Mouse (Mus musculus): Measurements from ENCODE around the gene Bok.

Bok gene

DNA sequence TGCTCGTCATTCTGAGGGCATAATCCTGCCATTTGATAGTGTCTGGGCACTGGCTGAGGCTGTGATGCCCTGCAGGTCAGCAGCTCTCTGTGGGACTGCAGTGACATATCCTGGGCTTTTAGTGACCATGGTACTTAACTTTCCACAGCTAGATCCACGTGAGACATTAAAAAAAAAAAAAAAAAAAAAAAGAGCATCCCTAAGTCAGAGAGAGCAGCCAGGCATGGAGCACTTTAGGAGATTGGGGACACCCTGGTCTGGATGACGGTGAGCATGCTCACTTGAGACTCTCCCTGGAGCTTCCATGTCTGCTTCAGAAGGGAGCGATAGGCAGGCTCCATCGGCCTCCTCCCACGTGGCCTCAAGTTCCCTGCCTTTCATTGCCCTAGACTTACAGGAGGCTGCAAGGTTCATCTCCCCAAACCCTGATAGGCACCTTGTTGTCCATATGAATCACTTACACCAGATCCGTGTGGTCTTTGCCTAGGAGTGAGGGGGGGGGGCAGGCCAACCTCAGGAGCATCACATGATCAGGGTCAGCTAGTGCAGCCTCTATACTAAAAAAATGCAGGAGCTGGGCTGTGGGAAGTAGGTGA is 4.5 kb downstream of the Bok start:
- no peak for DNase-seq (ENCODE audit: extremely low read depth, insufficient read length, low spot score)

DNA sequence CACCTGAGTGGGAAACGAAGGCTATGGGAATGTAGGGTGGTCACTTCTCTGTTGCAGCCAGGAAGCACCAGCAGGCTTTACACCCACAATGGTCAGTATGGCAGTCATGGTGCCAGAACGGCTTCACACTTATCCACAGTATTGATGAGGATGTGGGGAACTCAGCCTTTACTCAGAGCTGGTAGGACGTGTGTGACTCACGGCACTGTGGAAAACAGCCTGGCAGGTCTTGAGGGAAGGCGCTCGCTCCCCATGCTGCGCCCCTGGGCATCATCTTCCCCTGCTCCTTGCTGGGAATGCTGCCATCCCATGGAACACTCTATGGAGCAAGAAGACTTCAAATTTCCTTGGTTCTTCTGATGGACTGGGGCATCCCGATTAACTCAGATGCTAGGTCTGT is 5.6 kb downstream of the Bok start:
- DNase-seq (ENCODE audit: extremely low read depth, insufficient read length, low spot score): no peak

DNA sequence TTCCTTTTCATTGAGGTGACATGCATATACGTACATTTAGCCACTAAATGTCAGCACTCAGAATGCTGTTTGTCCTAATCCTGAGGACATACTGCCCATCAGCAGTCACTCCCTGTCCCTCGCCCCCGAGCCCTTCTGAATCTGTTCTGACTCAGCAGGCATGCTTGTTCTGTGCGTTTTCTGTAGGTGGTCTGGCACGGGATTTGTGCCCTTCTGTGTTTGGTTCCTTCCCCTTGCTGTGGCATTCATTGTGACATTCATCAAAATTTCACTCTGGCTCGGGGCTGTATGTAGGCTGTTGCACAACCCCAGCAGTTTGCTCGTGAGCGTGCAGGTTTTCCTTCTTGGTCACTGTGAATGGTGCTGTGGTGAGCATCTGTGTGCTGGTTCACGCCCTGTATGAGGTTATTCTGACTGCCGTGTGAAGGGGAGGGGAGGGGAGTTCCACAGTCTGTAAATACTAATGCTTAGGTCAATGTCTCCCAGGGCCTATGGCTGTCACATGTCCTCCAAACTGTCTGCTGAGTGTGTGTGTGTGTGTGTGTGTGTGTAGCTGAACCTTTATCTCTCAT is 6.4 kb downstream of the Bok start:
- DNase-seq (ENCODE audit: extremely low read depth, insufficient read length, low spot score): no peak

DNA sequence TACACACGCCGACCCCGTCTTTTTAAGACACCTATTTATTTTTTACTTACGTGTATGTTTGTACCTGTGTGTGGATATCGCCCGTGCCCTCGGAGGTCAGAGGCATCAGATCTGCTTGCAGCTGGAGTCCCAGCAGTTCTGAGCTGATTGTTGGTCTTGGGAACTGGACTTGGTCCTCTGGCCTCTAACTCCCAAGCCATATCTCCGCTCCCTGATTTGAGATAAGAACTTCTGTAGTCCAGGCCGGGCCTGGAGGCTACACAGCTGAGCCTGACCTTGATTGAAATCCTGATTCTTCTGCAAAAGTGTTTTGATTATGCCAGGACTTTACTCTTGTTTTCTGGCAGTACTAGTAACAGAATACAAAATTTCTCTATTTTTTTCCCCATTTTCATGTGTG is 7.3 kb downstream of the Bok start:
- no peak for DNase-seq (ENCODE audit: extremely low read depth, insufficient read length, low spot score)

DNA sequence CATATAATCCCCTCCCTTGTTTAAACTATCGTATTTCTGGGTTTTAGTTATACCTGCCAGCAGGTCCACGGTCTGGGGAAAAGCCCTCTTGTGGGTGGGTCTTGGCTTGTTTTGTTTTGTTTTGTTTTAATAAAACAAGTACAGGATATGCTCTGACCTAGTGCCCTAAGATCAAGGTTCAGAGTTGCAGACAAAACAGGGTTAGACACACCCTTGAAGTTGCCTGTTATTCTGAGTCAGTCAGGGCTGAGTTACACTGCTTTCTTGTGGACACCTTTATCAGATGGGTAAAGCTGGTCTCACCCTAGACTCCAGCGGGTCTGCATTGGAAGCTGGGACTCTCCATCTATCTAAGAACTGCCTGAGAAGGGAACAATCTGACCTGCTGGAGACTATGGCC is 8.0 kb downstream of the Bok start:
- no peak for DNase-seq (ENCODE audit: extremely low read depth, insufficient read length, low spot score)

DNA sequence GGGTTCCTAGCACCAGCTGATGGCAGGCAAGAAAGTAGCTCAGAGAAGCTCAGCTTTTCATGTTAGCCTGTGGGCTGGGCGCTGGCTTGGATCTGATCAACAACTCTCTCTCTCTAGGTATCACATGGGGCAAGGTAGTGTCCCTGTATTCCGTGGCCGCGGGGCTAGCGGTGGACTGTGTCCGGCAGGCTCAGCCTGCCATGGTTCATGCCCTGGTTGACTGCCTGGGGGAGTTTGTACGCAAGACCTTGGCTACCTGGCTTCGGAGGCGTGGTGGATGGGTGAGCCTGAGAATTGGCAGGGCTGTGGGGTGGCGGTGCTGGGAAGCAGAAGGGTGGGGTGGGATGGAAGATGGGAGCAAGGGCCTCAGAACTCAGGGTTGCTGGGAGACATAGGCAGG is 8.5 kb downstream of the Bok start:
- DNase-seq (ENCODE audit: extremely low read depth, insufficient read length, low spot score): no peak

DNA sequence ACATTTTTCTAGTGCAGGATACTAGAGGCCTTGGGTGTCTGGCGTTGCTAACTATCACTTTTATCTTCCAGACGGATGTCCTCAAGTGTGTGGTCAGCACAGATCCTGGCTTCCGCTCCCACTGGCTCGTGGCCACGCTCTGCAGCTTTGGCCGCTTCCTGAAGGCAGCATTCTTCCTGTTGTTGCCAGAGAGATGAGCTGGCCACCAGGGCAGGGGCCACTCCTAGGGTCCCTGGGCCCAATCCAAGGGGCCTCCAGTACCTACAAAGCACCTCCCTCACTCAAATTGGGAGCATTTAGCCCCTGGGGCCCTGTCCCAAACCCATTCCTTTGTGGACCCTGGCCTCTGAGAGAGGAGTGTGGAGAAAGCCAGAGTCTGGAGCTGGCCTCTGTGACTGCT is 9.5 kb downstream of the Bok start:
- DNase-seq (ENCODE audit: extremely low read depth, insufficient read length, low spot score): peak; percentile 56

DNA sequence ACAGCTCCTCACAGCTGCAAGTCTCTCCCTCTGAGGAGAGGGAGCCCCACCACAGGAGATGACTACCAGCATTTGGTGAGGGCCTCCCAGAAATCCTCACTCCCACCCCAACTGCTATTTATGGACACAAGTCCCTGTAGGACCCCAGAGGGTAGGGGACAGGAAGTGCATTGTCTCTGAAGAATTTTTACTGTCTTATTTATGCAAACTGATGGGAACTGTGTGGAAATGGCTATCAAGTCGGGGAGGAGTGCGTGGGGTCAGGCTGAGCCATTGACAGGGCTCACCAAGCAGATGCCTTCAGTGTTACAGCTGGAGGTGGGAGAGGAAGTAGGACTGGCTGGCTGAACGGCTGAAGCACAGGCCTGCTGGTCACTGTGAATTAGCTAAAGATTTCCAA is 11.9 kb downstream of the Bok start:
- DNase-seq (ENCODE audit: extremely low read depth, insufficient read length, low spot score): no peak

DNA sequence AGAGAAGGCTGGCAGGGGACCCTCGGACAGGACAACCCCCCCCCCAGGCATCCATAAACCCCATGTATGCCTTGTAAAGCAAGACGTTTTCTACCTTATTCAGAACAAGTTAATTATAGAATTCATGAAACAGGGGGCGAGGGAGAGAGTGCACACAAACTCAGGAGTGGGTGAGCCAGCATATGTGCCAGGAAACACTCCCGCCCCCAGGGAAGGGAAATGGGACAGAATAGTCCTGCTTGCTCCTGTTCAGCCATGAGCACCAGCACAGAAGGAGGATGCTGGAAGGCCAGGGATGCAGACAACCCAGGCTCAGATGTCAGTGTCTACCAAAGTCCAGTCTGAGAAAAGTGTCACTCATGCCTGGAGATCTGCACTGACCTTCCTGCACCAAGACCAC is 13.7 kb downstream of the Bok start:
- DNase-seq (ENCODE audit: extremely low read depth, insufficient read length, low spot score): no peak

DNA sequence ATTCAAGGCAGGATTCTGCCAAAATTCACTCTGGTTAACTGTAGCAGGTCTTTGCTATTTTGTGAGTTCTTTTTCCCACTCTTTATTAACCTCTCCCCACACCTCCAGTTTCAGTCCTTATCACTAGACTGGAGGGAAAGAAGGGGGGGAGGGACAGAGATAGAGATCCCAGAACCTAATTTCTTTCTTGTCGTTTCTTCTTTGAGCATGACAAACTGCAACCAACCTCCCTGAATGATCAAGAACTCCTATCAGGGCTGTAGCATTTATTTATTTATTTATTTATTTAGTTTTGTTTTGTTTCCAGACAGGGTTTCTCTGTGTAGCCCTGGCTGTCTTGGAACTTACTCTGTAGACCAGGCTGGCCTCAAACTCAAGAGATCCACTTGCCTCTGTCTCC is 16.6 kb downstream of the Bok start:
- DNase-seq (ENCODE audit: extremely low read depth, insufficient read length, low spot score): no peak

DNA sequence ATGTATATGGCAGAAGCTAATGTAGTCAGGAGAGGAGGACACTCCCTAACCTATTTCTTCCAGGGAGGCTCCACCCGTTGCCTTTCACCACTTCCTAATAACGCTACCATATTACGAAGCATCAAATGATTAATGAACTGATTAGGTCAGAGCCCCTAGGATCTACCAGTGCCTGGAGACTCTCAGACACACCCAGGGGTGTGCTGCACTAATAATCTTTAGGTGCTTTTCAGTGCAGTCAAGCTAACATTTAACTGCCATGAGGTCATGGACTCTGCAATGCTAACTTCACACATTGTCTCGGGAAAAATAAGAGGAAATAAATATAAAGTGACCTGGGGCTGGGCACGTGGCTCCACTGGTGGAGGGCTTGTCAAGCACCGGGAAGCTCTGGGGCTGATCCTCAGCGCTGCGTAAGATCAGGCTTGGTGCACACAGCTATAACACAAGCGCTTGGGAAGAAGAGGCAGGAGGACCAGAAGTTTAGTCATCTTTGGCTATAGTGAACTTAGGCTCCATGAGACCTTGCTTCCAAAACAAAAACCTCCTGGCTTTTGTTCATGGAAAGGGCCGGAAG is 18.1 kb downstream of the Bok start:
- DNase-seq (ENCODE audit: extremely low read depth, insufficient read length, low spot score): no peak

DNA sequence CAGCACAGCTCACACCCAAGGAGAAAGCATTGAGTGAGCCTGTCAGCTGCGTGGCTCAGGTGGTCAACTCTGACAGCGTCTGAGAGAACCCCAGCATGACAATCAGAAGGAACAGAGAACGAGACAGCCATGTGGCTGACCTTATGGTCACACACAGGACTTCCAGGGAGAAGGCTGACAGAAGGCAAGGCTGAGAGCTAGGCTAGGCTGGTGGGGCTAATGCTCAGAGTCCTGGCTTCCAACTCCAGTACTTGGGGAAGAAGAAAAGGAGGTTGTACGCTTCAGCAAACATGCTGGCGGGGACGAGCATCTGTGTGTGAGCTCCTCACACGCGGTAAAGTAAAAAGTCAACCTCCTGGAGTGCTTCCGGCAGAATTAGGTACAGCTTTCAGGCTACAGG is 18.9 kb downstream of the Bok start:
- no peak for DNase-seq (ENCODE audit: extremely low read depth, insufficient read length, low spot score)

DNA sequence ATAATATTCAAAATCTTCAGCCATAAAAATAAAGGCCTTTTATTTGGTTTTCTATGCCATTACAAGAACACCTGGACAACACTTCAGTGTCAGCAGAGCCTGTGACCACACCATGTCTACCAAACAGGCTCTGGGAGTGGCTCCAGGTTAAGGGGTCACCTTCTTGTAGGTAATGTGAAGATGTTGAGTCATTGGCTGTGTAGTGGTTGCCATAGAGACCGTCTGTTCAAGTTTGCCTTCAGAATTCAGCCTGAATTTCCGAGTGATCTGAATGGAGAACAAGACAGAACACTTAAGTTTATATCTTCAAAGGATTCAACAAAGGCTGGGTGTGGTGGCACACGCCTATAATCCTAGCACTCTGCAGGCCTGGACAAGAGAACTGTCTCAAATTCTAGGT is 19.9 kb downstream of the Bok start:
- no peak for DNase-seq (ENCODE audit: extremely low read depth, insufficient read length, low spot score)

DNA sequence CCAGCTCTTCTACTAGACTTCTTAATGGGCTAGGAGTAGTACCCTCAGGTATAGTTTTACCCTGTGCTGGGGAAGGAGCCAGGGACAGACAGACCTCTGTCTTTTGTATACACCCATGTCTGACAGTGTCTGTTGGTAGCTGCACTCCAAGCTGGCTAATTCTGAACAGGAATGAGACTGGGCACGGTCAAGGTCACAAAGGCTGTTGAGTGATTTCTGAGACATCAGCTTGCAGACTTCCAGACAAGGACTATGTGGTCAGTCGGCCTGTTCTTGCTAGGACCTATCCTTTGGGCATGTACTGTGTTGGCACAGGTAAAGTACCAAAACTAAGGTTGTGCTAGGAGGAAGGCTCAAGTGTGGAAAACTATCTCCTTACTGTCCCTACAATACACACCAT is 30.7 kb downstream of the Bok start:
- DNase-seq (ENCODE audit: extremely low read depth, insufficient read length, low spot score): no peak

DNA sequence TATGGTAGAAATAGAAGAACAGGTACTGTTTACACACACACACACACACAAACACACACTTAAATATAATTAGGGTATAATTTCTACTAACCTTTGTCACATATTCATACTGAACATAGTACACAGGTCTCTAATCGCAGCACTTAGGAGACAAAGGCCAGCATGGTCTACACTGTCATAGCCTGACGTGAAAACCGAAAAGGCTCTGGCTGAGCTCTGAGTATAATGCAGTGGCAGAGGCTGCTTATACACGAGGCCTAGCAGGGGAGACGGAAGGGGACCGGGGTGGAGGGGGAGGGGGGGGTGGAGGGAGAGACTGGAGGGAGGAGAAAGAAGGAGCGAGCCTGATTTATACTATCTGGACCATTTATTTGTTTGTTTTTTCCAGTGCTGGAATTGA is 36.1 kb downstream of the Bok start:
- DNase-seq (ENCODE audit: extremely low read depth, insufficient read length, low spot score): no peak

DNA sequence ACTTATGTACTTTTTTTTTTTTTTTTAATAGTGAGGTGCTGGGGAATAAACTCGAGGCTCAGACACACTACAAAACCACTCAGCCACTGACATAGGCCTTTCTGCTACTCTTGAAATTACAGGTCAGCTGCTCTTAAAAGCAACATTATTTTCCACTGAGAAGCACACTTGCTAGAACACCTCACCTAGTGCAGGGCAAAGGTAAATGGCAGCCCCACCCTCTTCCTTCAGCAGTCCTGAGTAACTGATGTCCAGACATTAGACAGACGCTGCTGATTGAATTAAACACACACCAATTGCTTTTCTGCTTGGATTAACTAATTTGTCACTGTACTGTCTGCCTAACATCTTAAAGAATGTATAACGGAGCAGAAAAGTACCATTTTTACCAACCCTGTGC is 39.2 kb downstream of the Bok start:
- DNase-seq (ENCODE audit: extremely low read depth, insufficient read length, low spot score): no peak

DNA sequence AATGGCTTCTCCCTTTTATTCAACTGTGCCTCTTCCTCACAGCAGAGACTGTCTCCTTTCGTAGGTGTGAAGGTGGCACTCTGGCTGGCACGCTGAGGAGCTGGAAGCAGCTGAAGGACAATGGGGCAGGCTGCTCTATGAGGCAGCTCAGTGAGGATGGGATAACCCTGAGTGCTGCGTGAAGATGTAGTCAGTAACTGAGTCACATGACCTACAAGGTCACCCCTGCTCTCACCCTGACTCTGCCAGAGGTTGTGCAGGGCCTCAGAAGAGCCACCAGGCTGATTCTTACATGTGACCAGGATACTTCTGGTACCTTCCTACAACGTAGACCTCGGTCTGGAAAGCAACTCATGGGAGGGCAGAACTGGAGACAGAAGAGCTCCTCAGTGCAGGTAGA is 40.2 kb downstream of the Bok start:
- DNase-seq (ENCODE audit: extremely low read depth, insufficient read length, low spot score): no peak

DNA sequence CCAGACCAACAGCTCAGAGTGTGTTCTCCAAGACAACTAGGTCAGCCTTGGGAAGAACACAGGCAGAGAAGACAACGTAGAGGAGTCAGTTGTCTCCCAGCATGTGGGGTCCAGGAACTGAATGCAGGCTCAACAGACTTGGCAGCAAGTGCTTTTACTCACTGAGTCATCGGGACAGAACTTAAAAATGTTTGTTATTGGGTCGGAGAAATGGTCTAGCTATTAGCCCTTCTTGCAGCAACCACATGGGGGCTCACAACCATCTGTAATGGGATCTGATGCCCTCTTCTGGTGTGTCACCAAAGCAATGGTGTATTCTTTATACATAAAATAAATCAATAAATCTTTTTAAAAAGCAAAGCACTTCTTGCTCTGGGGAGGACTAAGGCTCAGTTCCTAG is 40.7 kb downstream of the Bok start:
- no peak for DNase-seq (ENCODE audit: extremely low read depth, insufficient read length, low spot score)

DNA sequence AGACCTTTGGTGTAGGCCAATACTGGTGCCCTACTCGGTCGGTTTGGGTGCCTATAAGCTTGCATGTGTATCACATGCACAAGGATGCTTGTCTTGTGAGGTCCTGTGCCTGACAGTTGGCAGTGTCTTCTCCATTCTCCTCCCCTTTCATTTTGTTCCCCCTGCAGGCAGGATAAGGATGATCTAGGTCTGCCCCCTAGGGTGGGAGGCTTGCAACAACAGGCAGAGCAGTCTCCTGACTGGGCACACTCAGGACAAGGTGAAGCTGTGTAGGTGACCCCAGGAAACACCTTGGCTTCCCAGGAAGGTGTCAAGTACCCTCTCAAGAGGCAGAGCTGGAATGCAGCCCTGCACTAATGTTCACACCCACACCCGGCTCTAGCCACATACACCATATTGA is 41.5 kb downstream of the Bok start:
- DNase-seq (ENCODE audit: extremely low read depth, insufficient read length, low spot score): no peak

DNA sequence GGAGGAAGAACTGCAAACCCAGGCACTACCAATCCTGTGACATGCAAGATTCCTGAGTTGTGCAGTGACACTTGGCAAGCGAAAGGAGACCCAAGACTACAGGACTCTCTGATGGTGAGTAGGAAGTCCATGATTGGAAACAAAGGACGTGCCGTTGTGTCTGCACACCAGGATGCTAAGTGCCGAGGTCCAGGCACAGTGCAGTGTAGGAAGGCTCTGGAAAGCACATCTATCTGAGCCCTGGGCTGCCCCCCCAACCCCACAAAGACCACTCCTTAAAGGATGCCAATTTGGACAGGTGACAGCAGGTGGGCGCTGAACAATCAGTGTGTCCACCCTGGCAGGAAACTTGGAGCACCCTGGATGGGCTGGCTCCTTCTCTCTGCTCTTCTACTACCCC is 45.6 kb downstream of the Bok start:
- DNase-seq (ENCODE audit: extremely low read depth, insufficient read length, low spot score): no peak

DNA sequence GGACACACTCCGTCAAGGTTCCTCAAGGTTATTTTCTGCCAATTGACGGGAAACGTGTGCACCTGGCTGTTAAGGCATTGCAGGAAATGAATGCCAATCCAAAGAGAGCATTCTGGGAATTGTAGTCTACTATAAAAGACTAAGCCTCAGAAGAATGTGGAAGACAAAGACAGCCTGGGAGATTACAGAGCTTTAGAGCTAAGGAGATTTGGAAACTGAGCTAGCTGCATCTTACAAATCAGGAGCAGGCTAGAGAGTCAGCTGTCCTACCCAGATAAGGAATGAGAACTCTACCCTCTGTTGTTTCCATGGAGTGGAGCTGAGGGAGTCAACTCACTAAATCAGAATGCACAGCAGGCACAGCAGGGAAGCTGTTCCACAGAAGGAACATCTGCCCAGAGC is 46.4 kb downstream of the Bok start:
- DNase-seq (ENCODE audit: extremely low read depth, insufficient read length, low spot score): no peak

DNA sequence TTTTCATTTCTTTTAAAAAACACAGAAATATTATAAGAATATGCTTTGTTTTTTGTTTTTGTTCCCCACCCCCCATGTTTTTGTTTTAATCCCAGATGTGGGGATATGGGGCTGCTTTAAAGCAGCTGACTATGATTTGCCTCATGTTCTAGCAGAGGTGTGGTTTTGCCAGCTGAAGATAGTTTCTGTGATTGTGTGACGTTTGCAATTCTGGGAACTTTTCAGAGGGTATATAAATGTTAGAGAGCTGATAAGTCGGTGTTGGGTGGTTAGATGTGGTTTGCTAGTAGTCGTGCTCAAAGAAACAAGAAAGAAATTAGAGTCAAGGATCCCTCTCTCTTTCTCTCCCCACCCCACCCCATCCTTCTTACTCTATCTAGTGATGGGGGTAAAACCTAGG is 50.4 kb downstream of the Bok start:
- no peak for DNase-seq (ENCODE audit: extremely low read depth, insufficient read length, low spot score)

DNA sequence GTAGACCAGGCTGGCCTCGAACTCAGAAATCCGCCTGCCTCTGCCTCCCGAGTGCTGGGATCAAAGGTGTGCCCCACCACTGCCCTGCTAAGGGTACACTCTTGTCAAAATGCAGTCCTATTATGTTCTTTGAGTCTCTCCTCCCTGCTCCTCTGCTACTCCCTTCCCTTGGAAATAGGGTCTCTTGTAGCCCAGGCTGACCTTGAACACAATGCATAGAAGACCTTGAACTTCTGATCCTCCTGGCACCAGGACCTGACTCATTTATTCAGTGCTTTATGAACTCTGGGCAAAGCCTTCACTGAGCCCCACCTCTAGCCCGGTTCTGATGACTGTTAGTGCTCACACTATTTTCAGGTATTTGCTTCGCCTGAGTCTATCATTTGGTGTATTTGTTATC is 52.3 kb downstream of the Bok start:
- no peak for DNase-seq (ENCODE audit: extremely low read depth, insufficient read length, low spot score)

Measured in 3134 (cell line).